Mouse (Mus musculus) lung, postnatal 0 days (tissue): ENCODE results near the gene Tlr12. TPM values are rescaled to one million over a fixed set of nuclear protein-coding genes. Genes with fewer than 3 reads are reported as not detected.

Experiments
- ATAC-seq: fragments of 200-750 bp; cut with Nextera tagmentation; 2 replicates; pipeline ENCODE4 v1.8.0; 2017; ENCODE audit warnings: moderate library complexity
- DNase-seq: peaks from one replicate; pipeline ENCODE4 v3.0.0-alpha.2; 2016; ENCODE audit warnings: low spot score
- H3K27ac ChIP-seq: fragments of 300-500 bp; sonication (generic); 2 replicates; pipeline ENCODE4 v1.5.1; 2014; ENCODE audit warnings: antibody characterized with exemption, mild to moderate bottlenecking, low read length, mixed read lengths
- H3K27me3 ChIP-seq: fragments of 300-500 bp; sonication (generic); replicated peaks from 2 replicates; pipeline ENCODE4 v1.6.1; 2014; ENCODE audit warnings: low read length, mixed read lengths; ENCODE audit not compliant: insufficient read depth
- H3K36me3 ChIP-seq: fragments of 300-500 bp; sonication (generic); 2 replicates; pipeline ENCODE4 v1.6.1; 2014; ENCODE audit warnings: low read length, mixed read lengths; ENCODE audit not compliant: insufficient read depth
- H3K4me1 ChIP-seq: fragments of 300-500 bp; sonication (generic); 2 replicates; pipeline ENCODE4 v1.6.1; 2014; ENCODE audit warnings: antibody characterized with exemption, low read depth, low read length, mixed read lengths; ENCODE audit not compliant: insufficient read depth
- H3K4me2 ChIP-seq: fragments of 300-500 bp; sonication (generic); replicated peaks from 2 replicates; pipeline ENCODE4 v1.6.1; 2014; ENCODE audit warnings: low read depth, mild to moderate bottlenecking, low read length, moderate library complexity, mixed read lengths
- H3K4me3 ChIP-seq: fragments of 300-500 bp; sonication (generic); 2 replicates; pipeline ENCODE4 v1.5.1; 2014; ENCODE audit warnings: low read depth, low read length
- H3K9ac ChIP-seq: fragments of 300-500 bp; sonication (generic); replicated peaks from 2 replicates; pipeline ENCODE4 v1.6.1; 2014; ENCODE audit warnings: low read depth, mild to moderate bottlenecking
- H3K9me3 ChIP-seq: fragments of 300-500 bp; sonication (generic); 2 replicates; pipeline ENCODE4 v1.6.1; 2016; ENCODE audit warnings: low read length, mixed read lengths
- CTCF ChIP-seq: IDR thresholded peaks from 2 replicates; pipeline ENCODE4 v1.5.1; 2016; ENCODE audit warnings: antibody characterized with exemption, mild to moderate bottlenecking
- EP300 ChIP-seq: IDR thresholded peaks from 2 replicates; pipeline ENCODE4 v1.6.1; 2016; ENCODE audit warnings: antibody characterized with exemption, mild to moderate bottlenecking, control low read depth
- WGBS: fragments of 180-500 bp; shearing (Covaris S2); extraction: QIAGEN DNeasy Blood & Tissue Kit; methylation state at CpG from one replicate; pipeline ENCODE4 v1.1.7; 2014; 5-methylcytosine and 5-hydroxymethylcytosine counted together
- polyA plus RNA-seq: library from polyadenylated mRNA; unstranded; fragments of >200 nt; fragmentation: Nextera tagmentation; extraction: Ambion mirVana; gene quantifications from 2 replicates; pipeline ENCODE4 v1.2.1, GENCODE M21; 2015

Gene Tlr12
- polyA plus RNA-seq, 1 experiment from 2014 or later, result 2.2 TPM

DNA sequence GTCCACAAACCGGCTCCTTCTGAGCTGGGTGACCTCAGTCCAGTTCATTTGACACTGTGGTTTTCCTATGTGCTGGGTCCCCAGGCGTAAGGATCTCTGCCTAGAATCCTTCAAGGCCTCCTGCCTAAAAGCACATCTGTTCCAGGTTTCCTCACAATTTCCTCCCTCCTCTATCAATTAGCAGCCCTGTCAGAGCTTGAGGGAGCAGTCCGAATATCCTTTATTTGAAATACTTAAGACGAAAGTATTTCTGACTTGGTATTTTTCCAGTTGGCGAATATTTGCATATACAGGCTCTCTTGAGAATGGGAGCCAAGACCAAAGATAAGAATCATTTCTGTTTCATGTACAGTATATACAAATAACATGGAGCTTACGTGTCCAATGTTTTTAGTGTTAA, 27.5 kb upstream of the Tlr12 start:
- DNase-seq, result peak; percentile 18
- no peak overlapping the region for H3K27ac ChIP-seq
- no peaks in the 10 kb centered on the region for H3K4me1 ChIP-seq
- H3K9ac ChIP-seq, result no peak overlapping the region
- H3K36me3 ChIP-seq, result no peaks in the 10 kb centered on the region
- no peaks in the 10 kb centered on the region for H3K9me3 ChIP-seq
- no peak overlapping the region for H3K4me3 ChIP-seq
- 23% methylated on average over 6 of the region's 6 CpGs for WGBS
- no peak for ATAC-seq
- no peak overlapping the region for H3K4me2 ChIP-seq
- H3K27me3 ChIP-seq, result no peaks in the 10 kb centered on the region
- TF ChIP-seq CTCF (no peak), EP300 (no peak)

DNA sequence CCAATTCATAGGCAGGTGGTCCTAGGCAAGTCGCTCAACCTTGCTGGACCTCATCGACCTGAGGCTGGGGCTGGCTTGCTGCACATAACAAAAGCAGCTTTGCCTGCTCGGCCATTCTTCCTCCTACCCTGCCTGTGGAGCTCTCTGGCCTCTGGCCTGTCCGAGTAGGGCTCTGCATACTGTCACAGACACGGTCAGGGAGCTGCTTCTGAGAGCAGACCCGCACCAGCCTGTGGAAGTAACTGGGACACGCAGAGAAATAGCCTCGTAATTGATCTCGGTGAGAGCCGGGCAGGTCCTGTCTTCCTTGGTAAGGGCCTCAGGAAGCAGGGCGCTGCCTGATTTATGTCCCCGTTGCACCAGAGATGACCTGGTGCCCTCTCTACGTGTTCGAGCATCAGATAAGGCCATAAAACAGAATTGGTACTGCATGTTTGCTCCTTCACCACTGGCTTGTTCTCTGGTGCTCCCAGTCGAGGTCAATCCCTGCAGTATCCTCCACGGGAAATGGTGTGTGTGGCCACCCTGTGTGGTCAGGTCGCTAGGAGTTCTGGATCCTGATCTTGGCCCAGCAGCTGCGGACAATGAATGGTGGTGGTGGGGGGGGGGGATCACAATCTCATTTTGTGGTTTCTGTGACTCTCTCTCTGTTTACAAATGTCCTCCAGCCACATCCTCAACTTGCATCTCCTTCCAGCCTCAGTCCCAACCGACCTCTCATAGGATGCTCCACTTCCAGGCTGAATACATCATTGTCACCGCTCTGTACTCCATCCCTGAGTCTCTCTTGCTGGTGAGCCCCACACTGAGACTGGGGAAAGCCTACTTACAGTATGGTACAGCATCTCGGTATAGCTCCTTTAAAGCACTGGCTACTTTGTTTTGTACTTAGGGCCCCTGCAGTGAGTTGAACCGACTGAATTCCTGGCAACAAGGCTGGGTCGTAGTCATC, 23.6 kb upstream of the Tlr12 start:
- ATAC-seq (no peak), DNase-seq (no peak)
- H3K9ac ChIP-seq, result no peak overlapping the region
- no peaks in the 10 kb centered on the region for H3K36me3 ChIP-seq
- WGBS, result 37% methylated on average over 23 of the region's 23 CpGs
- H3K4me1 ChIP-seq, result peaks cover 6% of the 10 kb centered on the region; the same call in 1 of the 2 replicates
- no peaks in the 10 kb centered on the region for H3K9me3 ChIP-seq
- TF ChIP-seq EP300 (no peak), CTCF (no peak)
- no peak overlapping the region for H3K4me2 ChIP-seq
- no peak overlapping the region for H3K27ac ChIP-seq
- H3K27me3 ChIP-seq, result no peaks in the 10 kb centered on the region
- no peak overlapping the region for H3K4me3 ChIP-seq

DNA sequence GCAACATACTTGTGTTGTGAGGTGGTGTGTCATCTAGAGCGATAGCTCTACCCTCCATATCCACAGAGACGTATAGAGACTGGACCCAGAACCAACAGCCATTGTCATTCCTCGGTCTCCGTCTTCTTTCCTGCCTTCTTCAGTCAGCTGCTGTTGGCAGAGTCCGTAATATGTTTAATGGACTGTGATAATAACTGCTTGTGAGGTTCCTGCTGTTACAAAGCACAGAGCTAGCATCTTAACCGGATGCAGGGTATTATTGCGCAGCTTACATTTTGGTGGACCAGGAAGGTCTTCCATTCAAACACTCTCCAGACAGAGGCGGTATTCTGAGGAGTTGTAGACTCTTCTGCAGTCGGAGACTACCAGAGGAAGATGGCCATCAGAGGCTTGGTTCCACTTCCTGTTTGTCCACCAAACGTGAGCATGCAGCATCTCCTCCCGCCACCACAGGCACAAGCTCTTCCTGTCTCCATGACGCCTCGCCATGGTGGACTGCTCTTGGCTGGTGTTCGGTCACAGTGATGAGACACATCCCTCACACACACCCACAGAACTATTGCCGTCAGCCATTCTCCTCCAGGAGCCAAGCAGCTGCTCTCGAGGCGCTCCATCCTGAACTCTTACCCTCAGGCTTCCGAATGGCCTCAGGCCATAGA, 20.0 kb upstream of the Tlr12 start:
- TF ChIP-seq CTCF (no peak), EP300 (no peak)
- DNase-seq, result peak; percentile 52
- H3K4me2 ChIP-seq, result no peak overlapping the region
- no peaks in the 10 kb centered on the region for H3K9me3 ChIP-seq
- peak; percentile 37 for ATAC-seq
- no peak overlapping the region for H3K9ac ChIP-seq
- H3K27me3 ChIP-seq, result no peaks in the 10 kb centered on the region
- no peak overlapping the region for H3K4me3 ChIP-seq
- H3K27ac ChIP-seq, result no peak overlapping the region; the same call in 1 of the 2 replicates
- H3K36me3 ChIP-seq, result no peaks in the 10 kb centered on the region
- WGBS, result 64% methylated on average over 18 of the region's 18 CpGs
- H3K4me1 ChIP-seq, result peaks cover 10% of the 10 kb centered on the region; the same call in 1 of the 2 replicates

DNA sequence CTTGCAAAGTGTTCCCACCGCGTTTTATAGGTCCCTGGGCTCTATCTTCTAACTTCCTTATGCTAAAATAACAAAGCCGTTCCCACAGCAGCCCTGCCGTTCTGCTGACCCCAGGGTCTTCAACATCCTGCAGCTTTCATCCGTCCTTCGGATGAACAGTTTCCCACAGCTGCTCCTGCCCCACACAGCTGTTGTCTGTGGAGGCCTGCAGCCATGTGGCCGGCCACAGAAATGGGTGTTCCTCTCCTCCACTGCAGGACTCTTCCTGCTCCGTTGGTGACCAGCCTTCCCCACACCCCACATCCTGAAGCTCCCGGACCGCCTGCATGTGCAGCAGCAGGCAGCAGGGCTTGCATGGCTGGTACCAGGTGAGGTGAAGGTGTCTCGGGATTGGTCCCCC, 18.8 kb upstream of the Tlr12 start:
- peaks cover 10% of the 10 kb centered on the region; the same call in 1 of the 2 replicates for H3K4me1 ChIP-seq
- peak; percentile 34; the same call in 1 of the 2 replicates for ATAC-seq
- H3K27me3 ChIP-seq, result no peaks in the 10 kb centered on the region
- no peaks in the 10 kb centered on the region for H3K9me3 ChIP-seq
- no peak overlapping the region for H3K9ac ChIP-seq
- H3K4me3 ChIP-seq, result no peak overlapping the region
- H3K4me2 ChIP-seq, result no peak overlapping the region
- TF ChIP-seq EP300, result no peak
- TF ChIP-seq CTCF, result no peak
- peak; percentile 34 for DNase-seq
- no peak overlapping the region for H3K27ac ChIP-seq
- no peaks in the 10 kb centered on the region for H3K36me3 ChIP-seq
- WGBS, result 25% methylated on average over 11 of the region's 11 CpGs

DNA sequence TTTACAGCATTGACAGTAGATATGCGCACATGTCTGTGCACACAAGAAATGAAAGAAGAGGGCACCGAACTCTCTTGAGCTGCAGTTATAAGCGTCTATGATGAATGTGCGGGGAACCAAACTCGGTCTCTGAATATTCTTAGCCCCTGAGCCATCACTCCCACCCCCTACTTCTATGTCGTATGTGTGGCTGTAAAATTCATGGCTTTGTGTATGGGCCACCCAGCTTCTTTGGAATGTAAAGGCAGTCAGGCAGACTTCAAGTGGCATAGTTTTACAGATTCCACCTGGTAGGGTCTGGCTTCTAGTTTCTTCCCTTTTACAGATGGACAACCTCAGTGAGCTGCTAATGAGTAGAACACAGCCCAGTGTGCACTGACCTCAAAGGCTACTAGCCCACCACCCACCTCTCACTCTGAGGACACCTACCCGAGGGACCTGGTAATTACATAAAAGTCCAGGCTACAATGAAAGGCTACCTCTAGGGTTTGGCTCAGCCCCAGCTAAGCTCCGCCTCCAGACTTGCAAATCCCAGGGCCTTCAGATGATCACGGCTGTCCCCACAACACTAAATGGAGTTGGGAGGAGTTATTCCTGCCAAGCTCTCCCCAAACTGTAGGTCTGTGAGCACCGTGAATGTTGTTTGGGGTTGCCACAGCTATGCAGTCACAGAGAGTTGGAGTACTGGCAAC, 17.6 kb upstream of the Tlr12 start:
- no peaks in the 10 kb centered on the region for H3K27me3 ChIP-seq
- peak; percentile 35 for DNase-seq
- peaks cover 10% of the 10 kb centered on the region; the same call in 1 of the 2 replicates for H3K4me1 ChIP-seq
- no peak overlapping the region for H3K4me3 ChIP-seq
- H3K27ac ChIP-seq, result 0 out of 2 replicates have a peak overlapping the region, but pooled peaks have one; percentile 17
- 44% methylated on average over 10 of the region's 10 CpGs for WGBS
- no peak for TF ChIP-seq EP300
- TF ChIP-seq CTCF, result peak; percentile 23; the same call in 1 of the 2 replicates
- H3K9ac ChIP-seq, result no peak overlapping the region
- no peaks in the 10 kb centered on the region for H3K36me3 ChIP-seq
- peak; percentile 30 for ATAC-seq
- H3K9me3 ChIP-seq, result no peaks in the 10 kb centered on the region
- H3K4me2 ChIP-seq, result no peak overlapping the region

DNA sequence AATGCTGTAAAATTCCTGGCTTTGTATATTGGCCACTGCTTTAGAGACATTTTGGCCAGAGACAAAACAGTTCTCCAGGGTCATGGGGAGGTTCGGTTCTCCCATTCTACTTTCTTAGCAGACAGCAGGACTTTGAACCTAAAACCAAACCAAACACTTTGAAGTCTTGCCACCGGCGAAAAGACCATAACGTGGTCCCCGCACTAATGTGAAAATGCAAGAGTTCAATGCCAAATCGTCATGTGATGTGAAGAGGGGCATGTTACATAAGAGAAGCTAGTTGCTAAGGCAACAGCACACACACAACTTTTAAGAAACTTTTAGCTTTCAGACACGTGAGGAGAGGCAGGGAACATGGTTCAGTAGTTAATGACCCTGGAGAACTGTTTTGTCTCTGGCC, 17.0 kb upstream of the Tlr12 start:
- Histone ChIP-seq H3K36me3 (no peaks in the 10 kb centered on the region), H3K4me3 (no peak overlapping the region), H3K27me3 (no peaks in the 10 kb centered on the region), H3K4me1 (peaks cover 10% of the 10 kb centered on the region; the same call in 1 of the 2 replicates), H3K4me2 (no peak overlapping the region), H3K27ac (no peak overlapping the region), H3K9me3 (no peaks in the 10 kb centered on the region), H3K9ac (no peak overlapping the region)
- TF ChIP-seq CTCF, result no peak
- TF ChIP-seq EP300, result no peak
- DNase-seq (peak; percentile 82), ATAC-seq (peak; percentile 58)
- 27% methylated on average over 7 of the region's 7 CpGs for WGBS
